Comparison of ENCODE assay signal across 8 mouse cellular contexts in the genomic region with DNA sequence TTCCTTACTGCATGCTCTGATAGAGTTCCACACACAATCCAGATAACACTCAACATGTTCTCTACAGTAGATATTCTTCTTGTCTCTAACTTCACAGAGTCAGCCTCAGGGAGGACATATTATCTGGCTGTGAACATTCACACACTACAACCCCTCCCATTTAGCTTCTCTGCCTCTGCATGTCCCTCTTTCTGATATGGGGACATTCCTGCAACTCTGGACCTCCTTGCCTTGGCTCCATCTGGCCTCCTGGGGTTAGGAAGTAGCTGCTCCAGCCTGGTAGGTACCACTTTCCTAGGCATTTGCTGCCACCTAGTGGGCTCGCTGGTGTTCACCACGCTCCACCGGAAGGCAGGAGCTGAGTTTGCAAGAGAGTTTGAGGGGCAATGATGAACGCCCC. TPM values are rescaled to one million over a fixed set of nuclear protein-coding genes. Genes with fewer than 3 reads are reported as not detected.
DNase-seq lines count a peak whose midpoint lies in the region; ATAC-seq and TF ChIP-seq lines count a peak whose summit lies in the region.

No protein-coding gene starts in this region.

- no peak overlapping the region for H3K9ac ChIP-seq in forebrain, embryonic 12.5 days
- H3K9ac ChIP-seq in lung, embryonic 14.5 days, result no peak overlapping the region

- H3K9me3 ChIP-seq in forebrain, embryonic 12.5 days, result no peaks in the 10 kb centered on the region
- H3K9me3 ChIP-seq in lung, embryonic 14.5 days (ENCODE audit: low read depth, low read length), result no peaks in the 10 kb centered on the region

- no peak overlapping the region for H3K4me3 ChIP-seq in forebrain, embryonic 12.5 days (replicated peaks)
- H3K4me3 ChIP-seq in lung, embryonic 14.5 days (ENCODE audit: low read depth, low read length), result no peak overlapping the region

- H3K27me3 ChIP-seq in forebrain, embryonic 12.5 days, result no peaks in the 10 kb centered on the region
- H3K27me3 ChIP-seq in lung, embryonic 14.5 days (ENCODE audit: insufficient read depth, low read length), result no peaks in the 10 kb centered on the region

- H3K4me2 ChIP-seq in forebrain, embryonic 12.5 days, result no peak overlapping the region
- no peak overlapping the region for H3K4me2 ChIP-seq in lung, embryonic 14.5 days

- peaks cover 29% of the 10 kb centered on the region for H3K4me1 ChIP-seq in forebrain, embryonic 12.5 days
- no peaks in the 10 kb centered on the region for H3K4me1 ChIP-seq in lung, embryonic 14.5 days (ENCODE audit: insufficient read depth)

- DNase-seq in ES-CJ7 (ENCODE audit: low read depth, low spot score), result peak; percentile 91
- DNase-seq in c-Kit-positive CD71-positive TER-119-negative erythroid progenitor cells, embryonic 14.5 days (ENCODE audit: low read depth), result peak; percentile 80
- DNase-seq in heart, postnatal 10 days, result peak; percentile 84 to 90
- DNase-seq in kidney, postnatal 36 days, result peak; percentile 77 to 92
- DNase-seq in lung, embryonic 14.5 days, result peak; percentile 95
- DNase-seq in ovary, postnatal 10 days (ENCODE audit: low spot score), result peak; percentile 52
- DNase-seq in thymus, postnatal 14 days, result peak; percentile 81

- H3K36me3 ChIP-seq in forebrain, embryonic 12.5 days (replicated peaks), result peaks cover 6% of the 10 kb centered on the region
- peaks cover 5% of the 10 kb centered on the region for H3K36me3 ChIP-seq in lung, embryonic 14.5 days (ENCODE audit: insufficient read depth)

- WGBS in forebrain, embryonic 12.5 days, result 2% methylated on average over 4 of the region's 4 CpGs
- 0% methylated on average over 4 of the region's 4 CpGs for WGBS in lung, embryonic 14.5 days

- intact Hi-C loops in heart, postnatal 10 days (cut with DNase I), result loop anchor here (2.0 to 5.0 kb wide), 4 partner anchors 42 to 316 kb away; no protein-coding TSS in a partner anchor

- ATAC-seq in forebrain, embryonic 12.5 days (ENCODE audit: low FRiP score), result peak; percentile 67; the same call in 1 of the 2 replicates
- peak; percentile 88 for ATAC-seq in lung, embryonic 14.5 days (ENCODE audit: insufficient read depth)

- peak; percentile 94 for TF ChIP-seq CTCF in lung, embryonic 14.5 days (IDR thresholded peaks at IDR 0.05; ENCODE audit: low read depth)

- no peak overlapping the region for H3K27ac ChIP-seq in forebrain, embryonic 12.5 days
- H3K27ac ChIP-seq in lung, embryonic 14.5 days (ENCODE audit: low read depth), result no peak overlapping the region

RNA-seq across cellular contexts. Expression of gene Ywhah, which starts 14.5 kb away (rescaled TPM):
- polyA plus RNA-seq in forebrain, embryonic 12.5 days (2016; fragmentation: Nextera tagmentation; extraction: Ambion mirVana), result 453 and 463 TPM in 2 replicates
- 100 to 1,000 TPM; 151 to 160 TPM for total RNA-seq in heart, postnatal 10 days (2021)
- 415 and 431 TPM in 2 replicates for polyA plus RNA-seq in lung, embryonic 14.5 days (2014; fragmentation: Nextera tagmentation; extraction: Ambion mirVana)
